Mouse (Mus musculus): ENCODE data around the gene Pgbd5. TPM values are rescaled to one million over a fixed set of nuclear protein-coding genes. Genes with fewer than 3 reads are reported as not detected.

Gene Pgbd5
- polyA plus RNA-seq, 1 experiment from 2014 or later: 1.1 TPM

DNA sequence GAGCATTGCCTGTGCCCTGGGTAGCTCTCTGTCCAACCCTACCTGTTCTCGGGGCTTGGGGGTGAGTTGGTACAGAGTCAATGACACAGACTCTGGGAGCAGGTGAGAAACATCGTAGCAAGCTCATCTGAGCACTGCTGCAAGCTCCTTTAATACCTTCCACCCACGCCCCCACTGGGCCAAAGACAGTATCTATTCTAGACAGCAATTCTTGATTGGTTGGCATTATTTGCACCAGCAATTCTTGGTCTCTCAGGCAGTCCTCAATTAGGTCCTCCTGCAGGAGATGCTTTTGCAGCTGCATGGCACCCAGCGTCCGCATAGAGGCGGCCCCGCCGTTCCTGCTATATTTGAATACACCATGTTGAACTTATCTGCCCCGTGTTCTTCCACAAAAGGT lies 22.7 kb upstream of the Pgbd5 start:
- 82% methylated on average over 9 of the region's 9 CpGs for WGBS
- ATAC-seq (ENCODE audit: low FRiP score, low TSS enrichment): no peak
- H3K4me2 ChIP-seq (replicated peaks; ENCODE audit: low read depth, low read length): no peak overlapping the region
- no peaks in the 10 kb centered on the region for H3K4me1 ChIP-seq (ENCODE audit: control insufficient read depth, insufficient read depth, low read length)
- no peaks in the 10 kb centered on the region for H3K9me3 ChIP-seq (ENCODE audit: control insufficient read depth, low read length)
- no peaks in the 10 kb centered on the region for H3K27me3 ChIP-seq (ENCODE audit: control insufficient read depth, insufficient read depth, low read length)
- no peak overlapping the region for H3K4me3 ChIP-seq (ENCODE audit: low read length)
- H3K27ac ChIP-seq (ENCODE audit: low read depth, low read length): no peak overlapping the region
- H3K36me3 ChIP-seq (ENCODE audit: control insufficient read depth, insufficient read depth, low read length): no peaks in the 10 kb centered on the region
- H3K9ac ChIP-seq (ENCODE audit: low read depth, low read length): no peak overlapping the region

GRCm38 (mm10) chr8:124461103-124461502 lies 21.6 kb upstream of the Pgbd5 start:
- Histone ChIP-seq H3K4me3 (ENCODE audit: low read length) (no peak overlapping the region), H3K9ac (ENCODE audit: low read depth, low read length) (no peak overlapping the region), H3K4me2 (replicated peaks; ENCODE audit: low read depth, low read length) (no peak overlapping the region), H3K36me3 (ENCODE audit: control insufficient read depth, insufficient read depth, low read length) (no peaks in the 10 kb centered on the region), H3K9me3 (ENCODE audit: control insufficient read depth, low read length) (no peaks in the 10 kb centered on the region), H3K27me3 (ENCODE audit: control insufficient read depth, insufficient read depth, low read length) (no peaks in the 10 kb centered on the region), H3K4me1 (ENCODE audit: control insufficient read depth, insufficient read depth, low read length) (no peaks in the 10 kb centered on the region), H3K27ac (ENCODE audit: low read depth, low read length) (no peak overlapping the region)
- no peak for ATAC-seq (ENCODE audit: low FRiP score, low TSS enrichment)
- 71% methylated on average over 10 of the region's 10 CpGs for WGBS

GRCm38 (mm10) chr8:124460660-124461059 lies 21.2 kb upstream of the Pgbd5 start:
- no peaks in the 10 kb centered on the region for H3K27me3 ChIP-seq (ENCODE audit: control insufficient read depth, insufficient read depth, low read length)
- no peak for ATAC-seq (ENCODE audit: low FRiP score, low TSS enrichment)
- no peak overlapping the region for H3K4me3 ChIP-seq (ENCODE audit: low read length)
- 66% methylated on average over 4 of the region's 4 CpGs for WGBS
- no peaks in the 10 kb centered on the region for H3K4me1 ChIP-seq (ENCODE audit: control insufficient read depth, insufficient read depth, low read length)
- H3K4me2 ChIP-seq (replicated peaks; ENCODE audit: low read depth, low read length): no peak overlapping the region
- no peak overlapping the region for H3K9ac ChIP-seq (ENCODE audit: low read depth, low read length)
- H3K36me3 ChIP-seq (ENCODE audit: control insufficient read depth, insufficient read depth, low read length): no peaks in the 10 kb centered on the region
- no peaks in the 10 kb centered on the region for H3K9me3 ChIP-seq (ENCODE audit: control insufficient read depth, low read length)
- no peak overlapping the region for H3K27ac ChIP-seq (ENCODE audit: low read depth, low read length)

- 41% methylated on average over 12 of the region's 12 CpGs for WGBS
- Histone ChIP-seq H3K9ac (ENCODE audit: low read depth, low read length) (no peak overlapping the region), H3K4me2 (replicated peaks; ENCODE audit: low read depth, low read length) (no peak overlapping the region), H3K9me3 (ENCODE audit: control insufficient read depth, low read length) (no peaks in the 10 kb centered on the region), H3K4me1 (ENCODE audit: control insufficient read depth, insufficient read depth, low read length) (no peaks in the 10 kb centered on the region), H3K27ac (ENCODE audit: low read depth, low read length) (no peak overlapping the region), H3K27me3 (ENCODE audit: control insufficient read depth, insufficient read depth, low read length) (no peaks in the 10 kb centered on the region), H3K4me3 (ENCODE audit: low read length) (no peak overlapping the region), H3K36me3 (ENCODE audit: control insufficient read depth, insufficient read depth, low read length) (no peaks in the 10 kb centered on the region)
- no peak for ATAC-seq (ENCODE audit: low FRiP score, low TSS enrichment)
Measured at GRCm38 (mm10) chr8:124459627-124460026, 20.2 kb upstream of the Pgbd5 start.

DNA sequence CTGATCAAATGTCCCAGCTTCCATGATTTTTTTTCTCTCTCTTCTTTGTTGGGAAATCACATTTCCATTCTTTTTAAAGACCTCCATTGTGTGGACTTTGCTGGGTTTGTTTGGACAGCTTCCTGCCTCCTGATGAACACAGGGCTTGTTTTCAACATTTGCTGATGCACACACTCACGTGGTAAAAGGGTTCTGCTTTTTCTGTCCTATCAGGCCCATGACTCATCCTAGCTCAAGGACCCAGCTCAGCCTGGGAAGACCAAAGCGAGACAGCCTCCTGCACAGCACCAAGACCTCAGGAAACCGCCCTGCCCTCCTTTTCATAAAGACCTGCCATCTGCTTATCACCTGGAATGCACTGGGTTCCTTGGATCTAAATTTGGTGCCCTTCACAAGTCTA lies 15.9 kb upstream of the Pgbd5 start:
- Histone ChIP-seq H3K36me3 (ENCODE audit: control insufficient read depth, insufficient read depth, low read length) (no peaks in the 10 kb centered on the region), H3K9me3 (ENCODE audit: control insufficient read depth, low read length) (no peaks in the 10 kb centered on the region), H3K4me2 (replicated peaks; ENCODE audit: low read depth, low read length) (no peak overlapping the region), H3K4me1 (ENCODE audit: control insufficient read depth, insufficient read depth, low read length) (no peaks in the 10 kb centered on the region), H3K9ac (ENCODE audit: low read depth, low read length) (no peak overlapping the region), H3K27me3 (ENCODE audit: control insufficient read depth, insufficient read depth, low read length) (no peaks in the 10 kb centered on the region), H3K27ac (ENCODE audit: low read depth, low read length) (no peak overlapping the region), H3K4me3 (ENCODE audit: low read length) (no peak overlapping the region)
- ATAC-seq (ENCODE audit: low FRiP score, low TSS enrichment): no peak
- 62% methylated on average over 3 of the region's 3 CpGs for WGBS

DNA sequence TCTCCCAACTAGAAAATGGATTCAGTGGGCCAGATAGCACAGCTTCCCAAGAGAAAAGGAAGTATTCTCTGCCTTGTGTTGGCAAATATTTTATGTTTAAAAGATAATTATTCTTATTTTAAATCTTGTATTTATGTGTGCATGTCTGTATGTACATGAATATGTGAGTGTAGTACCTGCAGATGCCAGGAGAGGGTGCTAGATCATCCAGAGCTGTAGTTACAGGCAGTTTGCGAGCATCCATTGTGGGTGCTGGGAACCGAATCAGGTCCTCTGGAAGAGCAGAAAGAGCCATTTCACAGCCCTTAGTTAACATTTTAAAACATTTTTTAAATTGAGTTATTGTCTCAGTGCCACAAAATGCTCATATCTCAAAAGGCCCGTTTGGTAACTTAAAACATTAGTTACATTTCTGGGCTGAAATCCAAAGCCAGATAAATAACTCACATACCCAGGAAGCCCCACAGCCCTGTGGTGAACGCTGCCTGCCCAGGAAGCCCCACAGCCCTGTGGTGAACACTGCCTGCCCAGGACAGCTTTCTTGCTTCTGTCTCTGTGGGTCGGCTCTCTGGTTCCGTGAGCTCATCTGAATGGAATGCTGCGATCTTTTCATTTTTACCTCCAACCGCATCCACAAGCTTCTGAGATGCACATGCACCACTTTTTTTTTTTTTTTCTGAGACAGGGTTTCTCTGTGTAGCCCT lies 10.9 kb upstream of the Pgbd5 start:
- H3K4me2 ChIP-seq (replicated peaks; ENCODE audit: low read depth, low read length): no peak overlapping the region
- WGBS: 81% methylated on average over 8 of the region's 8 CpGs
- no peaks in the 10 kb centered on the region for H3K36me3 ChIP-seq (ENCODE audit: control insufficient read depth, insufficient read depth, low read length)
- no peak overlapping the region for H3K4me3 ChIP-seq (ENCODE audit: low read length)
- no peak overlapping the region for H3K9ac ChIP-seq (ENCODE audit: low read depth, low read length)
- ATAC-seq (ENCODE audit: low FRiP score, low TSS enrichment): no peak
- no peaks in the 10 kb centered on the region for H3K4me1 ChIP-seq (ENCODE audit: control insufficient read depth, insufficient read depth, low read length)
- H3K27ac ChIP-seq (ENCODE audit: low read depth, low read length): no peak overlapping the region
- peaks cover 3% of the 10 kb centered on the region; the same call in 1 of the 2 replicates for H3K9me3 ChIP-seq (ENCODE audit: control insufficient read depth, low read length)
- H3K27me3 ChIP-seq (ENCODE audit: control insufficient read depth, insufficient read depth, low read length): no peaks in the 10 kb centered on the region

- WGBS: 55% methylated on average over 10 of the region's 10 CpGs
- no peak overlapping the region for H3K4me3 ChIP-seq (ENCODE audit: low read length)
- no peak overlapping the region for H3K9ac ChIP-seq (ENCODE audit: low read depth, low read length)
- no peaks in the 10 kb centered on the region for H3K27me3 ChIP-seq (ENCODE audit: control insufficient read depth, insufficient read depth, low read length)
- peaks cover 3% of the 10 kb centered on the region; the same call in 1 of the 2 replicates for H3K9me3 ChIP-seq (ENCODE audit: control insufficient read depth, low read length)
- no peak for ATAC-seq (ENCODE audit: low FRiP score, low TSS enrichment)
- H3K4me2 ChIP-seq (replicated peaks; ENCODE audit: low read depth, low read length): no peak overlapping the region
- no peaks in the 10 kb centered on the region for H3K4me1 ChIP-seq (ENCODE audit: control insufficient read depth, insufficient read depth, low read length)
- H3K27ac ChIP-seq (ENCODE audit: low read depth, low read length): no peak overlapping the region
- H3K36me3 ChIP-seq (ENCODE audit: control insufficient read depth, insufficient read depth, low read length): no peaks in the 10 kb centered on the region
Measured at GRCm38 (mm10) chr8:124448962-124449670, 9.7 kb upstream of the Pgbd5 start.

GRCm38 (mm10) chr8:124436741-124437140 lies 2.7 kb downstream of the Pgbd5 start:
- Histone ChIP-seq H3K27ac (ENCODE audit: low read depth, low read length) (no peak overlapping the region), H3K4me3 (ENCODE audit: low read length) (no peak overlapping the region), H3K4me1 (ENCODE audit: control insufficient read depth, insufficient read depth, low read length) (peaks cover 5% of the 10 kb centered on the region; the same call in 1 of the 2 replicates), H3K27me3 (ENCODE audit: control insufficient read depth, insufficient read depth, low read length) (peaks cover 15% of the 10 kb centered on the region), H3K4me2 (replicated peaks; ENCODE audit: low read depth, low read length) (no peak overlapping the region), H3K9me3 (ENCODE audit: control insufficient read depth, low read length) (no peaks in the 10 kb centered on the region), H3K9ac (ENCODE audit: low read depth, low read length) (no peak overlapping the region), H3K36me3 (ENCODE audit: control insufficient read depth, insufficient read depth, low read length) (no peaks in the 10 kb centered on the region)
- WGBS: 20% methylated on average over 4 of the region's 4 CpGs
- no peak for ATAC-seq (ENCODE audit: low FRiP score, low TSS enrichment)

- H3K4me2 ChIP-seq (replicated peaks; ENCODE audit: low read depth, low read length): no peak overlapping the region
- no peaks in the 10 kb centered on the region for H3K36me3 ChIP-seq (ENCODE audit: control insufficient read depth, insufficient read depth, low read length)
- no peak for ATAC-seq (ENCODE audit: low FRiP score, low TSS enrichment)
- H3K4me1 ChIP-seq (ENCODE audit: control insufficient read depth, insufficient read depth, low read length): peaks cover 5% of the 10 kb centered on the region; the same call in 1 of the 2 replicates
- WGBS: 64% methylated on average over 10 of the region's 10 CpGs
- no peaks in the 10 kb centered on the region for H3K9me3 ChIP-seq (ENCODE audit: control insufficient read depth, low read length)
- peaks cover 20% of the 10 kb centered on the region for H3K27me3 ChIP-seq (ENCODE audit: control insufficient read depth, insufficient read depth, low read length)
- no peak overlapping the region for H3K9ac ChIP-seq (ENCODE audit: low read depth, low read length)
- no peak overlapping the region for H3K4me3 ChIP-seq (ENCODE audit: low read length)
- no peak overlapping the region for H3K27ac ChIP-seq (ENCODE audit: low read depth, low read length)
Measured at GRCm38 (mm10) chr8:124435707-124436243, 3.7 kb downstream of the Pgbd5 start.

Measured in kidney, embryonic 14.5 days (tissue).